Mouse (Mus musculus) bone marrow macrophage, adult 2 months (primary cell): Measurements from ENCODE around the gene Zdhhc9.

Source experiments
- CTCF ChIP-seq: IDR thresholded peaks from 2 replicates; pipeline ENCODE4 v1.5.1; 2012; ENCODE audit warnings: low read depth, mild to moderate bottlenecking, low read length, moderate library complexity
- POLR2A ChIP-seq: IDR thresholded peaks from 2 replicates; pipeline ENCODE4 v1.6.1; 2012; ENCODE audit warnings: mild to moderate bottlenecking, low read depth, low read length, borderline replicate concordance

GRCm38 (mm10) chrX:48184703-48185102 is 24.0 kb downstream of the Zdhhc9 start:
- no peak for TF ChIP-seq CTCF
- no peak for TF ChIP-seq POLR2A
